Mouse (Mus musculus) lung, postnatal 25 days (tissue): Measurements from ENCODE around the gene Mpz.

ENCODE experiments used
- DNase-seq: peaks from one replicate; pipeline ENCODE4 v3.0.0; 2022; ENCODE audit warnings: low spot score

Gene Mpz

GRCm38 (mm10) chr1:171187851-171188700, 37.6 kb downstream of the Mpz start:
- DNase-seq: no peak

- DNase-seq: no peak
These were observed 38.5 kb downstream of the Mpz start for GRCm38 (mm10) chr1:171189046-171189445.

GRCm38 (mm10) chr1:171189476-171190114, 39.1 kb downstream of the Mpz start:
- no peak for DNase-seq

GRCm38 (mm10) chr1:171190832-171191231, 40.3 kb downstream of the Mpz start:
- no peak for DNase-seq

GRCm38 (mm10) chr1:171192283-171192682, 41.8 kb downstream of the Mpz start:
- DNase-seq: no peak

- no peak for DNase-seq
These were observed 42.8 kb downstream of the Mpz start for GRCm38 (mm10) chr1:171193093-171193840.

GRCm38 (mm10) chr1:171193911-171194830, 43.7 kb downstream of the Mpz start:
- DNase-seq: no peak

GRCm38 (mm10) chr1:171195046-171195822, 44.7 kb downstream of the Mpz start:
- DNase-seq: no peak

GRCm38 (mm10) chr1:171195887-171196397, 45.4 kb downstream of the Mpz start, which contains the start of gene Pcp4l1:
TSS of gene Pcp4l1 (minus strand) at chr1:171196268.
- peak; percentile 68 for DNase-seq

- no peak for DNase-seq
These were observed 49.0 kb downstream of the Mpz start for GRCm38 (mm10) chr1:171199532-171199931.

GRCm38 (mm10) chr1:171200769-171201168, 50.3 kb downstream of the Mpz start:
- no peak for DNase-seq

GRCm38 (mm10) chr1:171203471-171204248, 53.1 kb downstream of the Mpz start:
- no peak for DNase-seq

GRCm38 (mm10) chr1:171204249-171204644, 53.7 kb downstream of the Mpz start:
- no peak for DNase-seq

GRCm38 (mm10) chr1:171205704-171206493, 55.4 kb downstream of the Mpz start:
- DNase-seq: no peak

- DNase-seq: no peak
These were observed 58.9 kb downstream of the Mpz start for GRCm38 (mm10) chr1:171209409-171209808.
